Comparison of ENCODE assay signal across 8 mouse cellular contexts in the genomic region with DNA sequence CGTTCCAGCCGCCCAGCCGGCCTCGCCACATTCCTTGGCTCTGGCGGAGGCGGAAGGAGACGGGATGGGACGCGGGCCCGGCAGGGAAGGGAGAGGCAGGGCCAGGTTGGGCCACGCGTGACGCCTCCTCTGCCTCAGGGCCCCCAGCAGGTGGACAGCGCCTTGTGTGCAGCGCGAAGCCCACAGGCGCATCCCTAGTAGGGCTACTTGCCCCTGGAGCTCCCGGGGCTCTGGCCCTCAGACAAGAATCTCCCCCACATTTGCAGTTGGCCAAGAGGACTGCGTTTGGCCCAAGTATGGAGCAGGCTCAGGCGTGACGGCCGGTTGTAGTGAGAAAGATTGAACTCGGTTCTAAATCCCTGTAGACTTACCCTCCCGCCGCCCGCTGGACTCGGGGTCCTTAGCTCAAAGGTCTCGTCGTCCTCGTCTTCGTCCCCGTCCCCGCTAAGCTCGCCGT. TPM values are rescaled to one million over a fixed set of nuclear protein-coding genes. Genes with fewer than 3 reads are reported as not detected.
A peak's percentile ranks its signal among the peaks of the same experiment; 100 is the strongest.
DNase-seq lines count a peak whose midpoint lies in the region; ATAC-seq lines count a peak whose summit lies in the region.

A gene (plus strand): TSS at position 170 of the 457 bp plus-strand sequence.

- H3K4me3 ChIP-seq in embryonic facial prominence, embryonic 13.5 days: peak within 1 kb of the TSS; percentile 76

- WGBS in embryonic facial prominence, embryonic 13.5 days: under 1% methylated on average over 35 of the region's 35 CpGs

- peaks cover 19% of the 10 kb centered on the region for H3K36me3 ChIP-seq in embryonic facial prominence, embryonic 13.5 days

- DNase-seq in 3T3-L1 (ENCODE audit: low read depth, low spot score) (peak; percentile 66), MN1 (ENCODE audit: low spot score) (peak; percentile 75)
- peak; percentile 80 to 82 for DNase-seq in heart, postnatal 10 days
- DNase-seq in layer of hippocampus, postnatal 10 days (ENCODE audit: low spot score in 2 of 2): peak in 1 of 2 experiments; percentile 42
- peak; percentile 76 for DNase-seq in lung, postnatal 25 days (ENCODE audit: low spot score)
- peak; percentile 79 for DNase-seq in testis, postnatal 10 days (ENCODE audit: low spot score)
- no peak for DNase-seq in right cerebral cortex, postnatal 4 days

- peak within 1 kb of the TSS; percentile 92 for H3K4me2 ChIP-seq in embryonic facial prominence, embryonic 13.5 days

- H3K27ac ChIP-seq in embryonic facial prominence, embryonic 13.5 days: peak within 1 kb of the TSS; percentile 60; the same call in 1 of the 2 replicates

- no peaks in the 10 kb centered on the region for H3K9me3 ChIP-seq in embryonic facial prominence, embryonic 13.5 days

- peaks cover 79% of the 10 kb centered on the region for H3K27me3 ChIP-seq in embryonic facial prominence, embryonic 13.5 days

- peak within 1 kb of the TSS; percentile 79 for H3K9ac ChIP-seq in embryonic facial prominence, embryonic 13.5 days

- peaks cover 66% of the 10 kb centered on the region for H3K4me1 ChIP-seq in embryonic facial prominence, embryonic 13.5 days

- intact Hi-C loops in heart, postnatal 10 days (cut with DNase I): loop anchor here (10.0 kb wide), 1 partner anchor 276 kb away; no protein-coding TSS in a partner anchor

- ATAC-seq in embryonic facial prominence, embryonic 13.5 days (ENCODE audit: insufficient number of reproducible peaks, insufficient read depth, low FRiP score, low TSS enrichment, low read depth): no peak

RNA-seq across cellular contexts. Expression of the gene that starts here (rescaled TPM):
- 0.50 and 1.2 TPM in 2 replicates for polyA plus RNA-seq in embryonic facial prominence, embryonic 13.5 days (2015; fragmentation: Nextera tagmentation; extraction: Ambion mirVana)
- 1 to 10 TPM; 1.8 to 2.1 TPM for total RNA-seq in heart, postnatal 10 days (2021)
- 10 to 100 TPM; 59.0 to 61.4 TPM for total RNA-seq in layer of hippocampus, postnatal 10 days (2021)

Comparison
In these comparisons a context has a peak if more than half of its experiments do, and no peak if none do; other contexts are left out.
1. RNA of the gene that starts here (total RNA-seq): 59.0 to 61.4 TPM in layer of hippocampus, postnatal 10 days; 1.8 to 2.1 TPM in heart, postnatal 10 days; every median in the first group is over 10 times any median in the second.